Mouse (Mus musculus) kidney, postnatal 4 days (tissue): ENCODE data around the gene Lrp2bp.

Experiments
- DNase-seq, 2 experiments: peaks; one replicate each; pipeline ENCODE4 v3.0.0; 2021; ENCODE audit warnings: mixed read lengths in 2 of 2

Gene Lrp2bp

DNA sequence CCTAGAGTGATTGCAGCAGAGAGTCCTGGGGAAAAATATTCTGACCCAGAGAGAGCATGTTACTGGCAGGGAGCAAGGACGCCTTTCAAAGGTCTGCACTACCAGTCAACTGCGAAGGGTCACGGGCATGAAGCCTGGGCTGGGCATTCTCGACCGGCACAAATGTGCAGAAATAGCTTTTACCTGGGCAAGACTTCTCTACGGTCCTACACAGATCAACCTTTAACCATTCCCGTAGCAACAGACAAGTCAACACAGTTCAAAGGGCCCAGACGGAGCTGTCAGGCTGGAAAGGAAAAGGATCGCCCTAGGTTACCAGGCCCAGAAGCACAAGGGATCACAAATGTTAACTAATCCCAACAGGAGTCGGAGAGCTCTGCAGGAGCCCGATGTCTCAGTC lies 37.1 kb downstream of the Lrp2bp start:
- peak in 1 of 2 experiments; percentile 21 for DNase-seq

DNA sequence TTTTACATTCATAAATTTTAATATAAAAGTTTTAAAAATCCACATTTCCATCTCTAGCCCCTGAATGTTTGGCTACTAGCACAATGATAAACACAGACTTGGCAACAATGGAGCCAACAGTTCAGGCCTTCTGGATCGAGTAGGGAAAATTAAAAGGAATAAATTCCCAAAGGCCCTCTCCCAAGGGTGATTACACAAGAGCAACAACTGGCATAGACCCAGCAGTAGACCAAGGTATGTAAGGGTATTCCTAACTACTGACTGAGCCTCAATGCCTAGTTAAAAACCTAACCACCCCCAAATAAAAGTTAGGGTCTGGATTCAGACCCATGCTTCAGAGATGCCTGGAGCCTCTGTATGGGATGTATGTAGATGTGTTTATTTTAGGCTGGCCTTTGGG lies 40.6 kb downstream of the Lrp2bp start:
- DNase-seq, result no peak

- DNase-seq, result no peak
Observed at GRCm38 (mm10) chr8:46040260-46040659, 41.2 kb downstream of the Lrp2bp start.

- DNase-seq, result no peak
Observed at GRCm38 (mm10) chr8:46072798-46073197, 73.7 kb downstream of the Lrp2bp start.

- no peak for DNase-seq
Observed at GRCm38 (mm10) chr8:46073540-46074140, 74.5 kb downstream of the Lrp2bp start.

- no peak for DNase-seq
Observed at GRCm38 (mm10) chr8:46075223-46075622, 76.1 kb downstream of the Lrp2bp start.

- DNase-seq, result no peak
Observed at GRCm38 (mm10) chr8:46078866-46079265, 79.8 kb downstream of the Lrp2bp start.
